Mouse (Mus musculus): Measurements from ENCODE around the gene Nos3.

GRCm38 (mm10) chr5:24320467-24320813, 44.2 kb upstream of the Nos3 start:
- TF ChIP-seq CTCF (IDR thresholded peaks at IDR 0.05; ENCODE audit: low read depth, low read length) (no peak), GATA1 (IDR thresholded peaks at IDR 0.05; ENCODE audit: borderline replicate concordance, low read length) (no peak), POLR2AphosphoS5 (IDR thresholded peaks at IDR 0.05; ENCODE audit: insufficient replicate concordance, low read depth, low read length) (no peak)
